Mouse (Mus musculus): ENCODE results near the gene Akr1c6. TPM values are rescaled to one million over a fixed set of nuclear protein-coding genes. Genes with fewer than 3 reads are reported as not detected.
"Not testable (repeated sequence)": the region's sequence is repeated elsewhere in the genome, so short reads cannot be mapped to it uniquely, and the experiment has no call there.

Gene Akr1c6
- polyA plus RNA-seq (2015; fragmentation: Nextera tagmentation; extraction: Ambion mirVana) = 0.08 TPM in 1 of 2 replicates, not detected in the other

- Histone ChIP-seq H3K4me3 (ENCODE audit: low read depth, low read length) (no peak within 1 kb of the TSS), H3K4me2 (replicated peaks; ENCODE audit: low read depth) (no peak within 1 kb of the TSS), H3K27me3 (ENCODE audit: control insufficient read depth, insufficient read depth, low read length) (no peaks in the 10 kb centered on the region), H3K4me1 (replicated peaks; ENCODE audit: control insufficient read depth, insufficient read depth) (no peaks in the 10 kb centered on the region), H3K27ac (replicated peaks) (no peak within 1 kb of the TSS), H3K9me3 (ENCODE audit: control insufficient read depth, low read length) (no peaks in the 10 kb centered on the region), H3K9ac (ENCODE audit: low read length) (no peak within 1 kb of the TSS), H3K36me3 (ENCODE audit: control insufficient read depth, insufficient read depth, low read length) (no peaks in the 10 kb centered on the region)
- TF ChIP-seq EP300 (optimal IDR thresholded peaks at IDR 0.05) (no peak), CTCF (IDR thresholded peaks at IDR 0.05; ENCODE audit: low read depth) (no peak)
- ATAC-seq (ENCODE audit: low FRiP score, low TSS enrichment) = no peak
- no peak for DNase-seq (ENCODE audit: low spot score)
These were observed at the start of gene Akr1c6 for GRCm38 (mm10) chr13:4434006-4434405. Gene Akr1c6 (plus strand): TSS chr13:4434306.

GRCm38 (mm10) chr13:4384918-4385317, 49.2 kb upstream of the Akr1c6 start:
- ATAC-seq (ENCODE audit: low FRiP score, low TSS enrichment) (no peak), DNase-seq (ENCODE audit: low spot score) (no peak)
- no peak overlapping the region for H3K4me2 ChIP-seq (replicated peaks; ENCODE audit: low read depth)
- H3K36me3 ChIP-seq (ENCODE audit: control insufficient read depth, insufficient read depth, low read length) = no peaks in the 10 kb centered on the region
- 60% methylated on average over 1 of the region's 1 CpGs for WGBS
- no peaks in the 10 kb centered on the region for H3K4me1 ChIP-seq (replicated peaks; ENCODE audit: control insufficient read depth, insufficient read depth)
- no peaks in the 10 kb centered on the region for H3K9me3 ChIP-seq (ENCODE audit: control insufficient read depth, low read length)
- no peaks in the 10 kb centered on the region for H3K27me3 ChIP-seq (ENCODE audit: control insufficient read depth, insufficient read depth, low read length)
- no peak overlapping the region for H3K9ac ChIP-seq (ENCODE audit: low read length)
- no peak overlapping the region for H3K4me3 ChIP-seq (ENCODE audit: low read depth, low read length)
- no peak for TF ChIP-seq CTCF (IDR thresholded peaks at IDR 0.05; ENCODE audit: low read depth)
- no peak for TF ChIP-seq EP300 (optimal IDR thresholded peaks at IDR 0.05)
- no peak overlapping the region for H3K27ac ChIP-seq (replicated peaks)

- TF ChIP-seq EP300 (optimal IDR thresholded peaks at IDR 0.05) (no peak), CTCF (IDR thresholded peaks at IDR 0.05; ENCODE audit: low read depth) (no peak)
- Histone ChIP-seq H3K9me3 (ENCODE audit: control insufficient read depth, low read length) (no peaks in the 10 kb centered on the region), H3K27ac (replicated peaks) (no peak overlapping the region), H3K27me3 (ENCODE audit: control insufficient read depth, insufficient read depth, low read length) (no peaks in the 10 kb centered on the region), H3K4me3 (ENCODE audit: low read depth, low read length) (no peak overlapping the region), H3K4me1 (replicated peaks; ENCODE audit: control insufficient read depth, insufficient read depth) (no peaks in the 10 kb centered on the region), H3K9ac (ENCODE audit: low read length) (no peak overlapping the region), H3K4me2 (replicated peaks; ENCODE audit: low read depth) (no peak overlapping the region), H3K36me3 (ENCODE audit: control insufficient read depth, insufficient read depth, low read length) (no peaks in the 10 kb centered on the region)
- no peak for ATAC-seq (ENCODE audit: low FRiP score, low TSS enrichment)
- no peak for DNase-seq (ENCODE audit: low spot score)
These were observed 48.6 kb upstream of the Akr1c6 start for GRCm38 (mm10) chr13:4385541-4385940.

GRCm38 (mm10) chr13:4388762-4389446, 45.2 kb upstream of the Akr1c6 start:
- H3K4me2 ChIP-seq (replicated peaks; ENCODE audit: low read depth) = no peak overlapping the region
- no peaks in the 10 kb centered on the region for H3K4me1 ChIP-seq (replicated peaks; ENCODE audit: control insufficient read depth, insufficient read depth)
- no peak overlapping the region for H3K27ac ChIP-seq (replicated peaks)
- no peak overlapping the region for H3K9ac ChIP-seq (ENCODE audit: low read length)
- no peak for ATAC-seq (ENCODE audit: low FRiP score, low TSS enrichment)
- H3K4me3 ChIP-seq (ENCODE audit: low read depth, low read length) = no peak overlapping the region
- no peaks in the 10 kb centered on the region for H3K36me3 ChIP-seq (ENCODE audit: control insufficient read depth, insufficient read depth, low read length)
- 75% methylated on average over 2 of the region's 2 CpGs for WGBS
- DNase-seq (ENCODE audit: low spot score) = no peak
- 0 out of 2 replicates have a peak, but pooled peaks have one; percentile 2 for TF ChIP-seq CTCF (IDR thresholded peaks at IDR 0.05; ENCODE audit: low read depth)
- no peak for TF ChIP-seq EP300 (optimal IDR thresholded peaks at IDR 0.05)
- H3K9me3 ChIP-seq (ENCODE audit: control insufficient read depth, low read length) = no peaks in the 10 kb centered on the region
- no peaks in the 10 kb centered on the region for H3K27me3 ChIP-seq (ENCODE audit: control insufficient read depth, insufficient read depth, low read length)

GRCm38 (mm10) chr13:4400360-4400759, 33.7 kb upstream of the Akr1c6 start:
- H3K27me3 ChIP-seq (ENCODE audit: control insufficient read depth, insufficient read depth, low read length); DNase-seq (ENCODE audit: low spot score); ATAC-seq (ENCODE audit: low FRiP score, low TSS enrichment); H3K9me3 ChIP-seq (ENCODE audit: control insufficient read depth, low read length); H3K4me3 ChIP-seq (ENCODE audit: low read depth, low read length); H3K4me1 ChIP-seq (replicated peaks; ENCODE audit: control insufficient read depth, insufficient read depth); H3K9ac ChIP-seq (ENCODE audit: low read length); H3K27ac ChIP-seq (replicated peaks); H3K36me3 ChIP-seq (ENCODE audit: control insufficient read depth, insufficient read depth, low read length); H3K4me2 ChIP-seq (replicated peaks; ENCODE audit: low read depth): not testable (repeated sequence)
- 47% methylated on average over 1 of the region's 1 CpGs for WGBS

- 92% methylated on average over 2 of the region's 2 CpGs for WGBS
- Histone ChIP-seq H3K4me1 (replicated peaks; ENCODE audit: control insufficient read depth, insufficient read depth) (no peaks in the 10 kb centered on the region), H3K4me2 (replicated peaks; ENCODE audit: low read depth) (no peak overlapping the region), H3K27me3 (ENCODE audit: control insufficient read depth, insufficient read depth, low read length) (no peaks in the 10 kb centered on the region), H3K27ac (replicated peaks) (no peak overlapping the region), H3K9ac (ENCODE audit: low read length) (no peak overlapping the region), H3K4me3 (ENCODE audit: low read depth, low read length) (no peak overlapping the region), H3K9me3 (ENCODE audit: control insufficient read depth, low read length) (no peaks in the 10 kb centered on the region), H3K36me3 (ENCODE audit: control insufficient read depth, insufficient read depth, low read length) (no peaks in the 10 kb centered on the region)
- ATAC-seq (ENCODE audit: low FRiP score, low TSS enrichment) (no peak), DNase-seq (ENCODE audit: low spot score) (no peak)
- TF ChIP-seq EP300 (optimal IDR thresholded peaks at IDR 0.05) (no peak), CTCF (IDR thresholded peaks at IDR 0.05; ENCODE audit: low read depth) (no peak)
These were observed 33.3 kb upstream of the Akr1c6 start for GRCm38 (mm10) chr13:4400831-4401230.
